Mouse (Mus musculus): ENCODE measurements around the gene Ttc9c.

DNA sequence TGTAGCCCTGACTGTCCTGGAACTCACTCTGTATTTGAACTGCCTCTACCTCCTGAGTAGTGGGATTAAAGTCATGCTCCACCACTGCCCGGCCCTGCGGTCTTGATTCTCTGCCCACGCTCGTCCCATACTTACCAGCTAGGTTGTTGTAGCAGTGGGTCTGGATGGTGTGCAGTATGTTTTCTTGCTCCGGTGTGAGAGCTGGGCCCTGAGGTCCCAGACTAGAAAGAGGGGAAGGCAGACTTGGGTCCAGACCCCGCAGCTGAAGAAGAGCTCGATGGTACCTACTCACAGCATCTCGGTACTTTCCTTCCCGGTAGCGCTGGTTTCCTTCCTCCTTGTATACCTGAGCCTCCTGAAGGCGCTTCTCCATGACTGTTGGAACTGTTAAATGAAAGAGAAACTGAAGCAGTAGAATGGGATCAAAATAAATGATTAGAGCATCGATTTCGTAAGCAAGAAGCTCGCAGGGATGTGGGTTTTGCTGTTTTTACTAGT, 783 bp downstream of the Ttc9c start:
- TF ChIP-seq CTCF (IDR thresholded peaks at IDR 0.05; ENCODE audit: low read depth, low read length) (no peak), GATA1 (IDR thresholded peaks at IDR 0.05; ENCODE audit: borderline replicate concordance, low read length) (no peak)
